ENCODE assay signal across 13 mouse cellular contexts in the genomic region with DNA sequence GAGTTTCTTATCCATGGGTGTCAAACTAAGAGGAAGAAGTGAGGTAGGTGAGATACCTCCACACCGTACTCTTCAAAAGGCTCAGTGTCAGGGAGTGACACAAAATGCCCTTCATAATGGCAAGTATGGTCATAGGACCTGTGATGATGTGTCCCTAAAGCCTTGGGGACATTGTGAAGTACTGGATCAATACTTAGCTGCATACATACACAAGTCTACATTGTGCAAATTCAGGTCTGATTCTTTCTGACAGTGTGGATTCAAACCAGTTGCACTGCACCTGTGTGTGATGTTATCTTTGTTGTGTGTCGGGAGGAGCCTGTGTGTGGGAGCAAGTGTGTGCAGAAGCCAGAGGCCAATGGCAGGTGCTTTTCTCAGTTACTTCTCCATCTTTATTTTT. TPM values are rescaled to one million over a fixed set of nuclear protein-coding genes. Genes with fewer than 3 reads are reported as not detected.
DNase-seq lines count a peak whose midpoint lies in the region; ATAC-seq and TF ChIP-seq lines count a peak whose summit lies in the region.
"Had no signal": no experiment of that assay in that cellular context is flagged by ENCODE, and none has a peak within 500 bp of the region (broad histone marks: within the 10 kb centered on the region; RNA-seq: fewer than 3 reads in every experiment).

No protein-coding gene starts in this region.

- H3K9me3 ChIP-seq in intestine, embryonic 15.5 days: no peaks in the 10 kb centered on the region
- no peaks in the 10 kb centered on the region for H3K9me3 ChIP-seq in intestine, postnatal 0 days (ENCODE audit: control insufficient read depth)
- no peaks in the 10 kb centered on the region for H3K9me3 ChIP-seq in CH12.LX (replicated peaks; ENCODE audit: low read length)
- H3K9me3 ChIP-seq: embryonic facial prominence, embryonic 10.5 days; forebrain, embryonic 13.5 days; hindbrain, embryonic 10.5 days had no signal

- ATAC-seq in intestine, embryonic 15.5 days: peak; percentile 26
- ATAC-seq in intestine, postnatal 0 days: no peak
- ATAC-seq: forebrain, embryonic 13.5 days; forebrain, postnatal 0 days had no signal

- TF ChIP-seq RAD21 in CH12.LX (IDR thresholded peaks at IDR 0.05; ENCODE audit: low read depth, low read length): no peak

- peaks cover 16% of the 10 kb centered on the region; the same call in 1 of the 2 replicates for H3K4me1 ChIP-seq in intestine, embryonic 15.5 days (replicated peaks)
- no peaks in the 10 kb centered on the region for H3K4me1 ChIP-seq in intestine, postnatal 0 days (replicated peaks; ENCODE audit: control insufficient read depth, insufficient read depth, low read length)
- H3K4me1 ChIP-seq in CH12.LX (ENCODE audit: control insufficient read depth in 1 of 2, insufficient read depth in 2 of 2): peaks cover 32 to 62% of the 10 kb centered on the region in 2 experiments
- 0 out of 2 replicates have a peak, but pooled peaks cover 3% of the 10 kb centered on the region for H3K4me1 ChIP-seq in brown adipose tissue, adult 24 weeks (ENCODE audit: control insufficient read depth, insufficient read depth, insufficient read length, low read length)
- peaks cover 24% of the 10 kb centered on the region for H3K4me1 ChIP-seq in olfactory bulb, adult 2 months (ENCODE audit: control insufficient read depth, insufficient read depth, low read length)

- no peak overlapping the region for H3K4me2 ChIP-seq in intestine, embryonic 15.5 days (replicated peaks)
- H3K4me2 ChIP-seq in intestine, postnatal 0 days (replicated peaks; ENCODE audit: low read depth): no peak overlapping the region
- H3K4me2 ChIP-seq in CH12.LX (ENCODE audit: insufficient read depth, low read depth, poor library complexity, severe bottlenecking): peak overlapping the region; percentile 51; the same call in 1 of the 2 replicates
- H3K4me2 ChIP-seq: forebrain, embryonic 13.5 days; hindbrain, embryonic 14.5 days had no signal

- H3K79me2 ChIP-seq in CH12.LX (replicated peaks; ENCODE audit: control insufficient read depth, extremely low read depth, insufficient read depth, poor library complexity, severe bottlenecking): no peaks in the 10 kb centered on the region

- no peak overlapping the region for H3K27ac ChIP-seq in intestine, embryonic 15.5 days
- H3K27ac ChIP-seq in intestine, postnatal 0 days (ENCODE audit: low read depth, low read length): no peak overlapping the region
- H3K27ac ChIP-seq in CH12.LX (ENCODE audit: insufficient read depth, low read depth): peak overlapping the region; percentile 91
- H3K27ac ChIP-seq in brown adipose tissue, adult 24 weeks (replicated peaks; ENCODE audit: low read depth, low read length): peak overlapping the region; percentile 60
- H3K27ac ChIP-seq in olfactory bulb, adult 2 months (ENCODE audit: insufficient read depth, low read depth, low read length): peak overlapping the region; percentile 56; the same call in 1 of the 2 replicates
- H3K27ac ChIP-seq: embryonic facial prominence, embryonic 10.5 days; forebrain, embryonic 13.5 days; hindbrain, embryonic 10.5 days; hindbrain, embryonic 14.5 days had no signal

- in situ Hi-C loops in CH12.LX (cut with MboI; ENCODE audit: low pct_ligation_motif_present, low pct_unique_long_range_greater_than_20kb, low sequenced_read_pairs): no loop called here

- no peak for TF ChIP-seq POLR2A in CH12.LX (IDR thresholded peaks at IDR 0.05; ENCODE audit: low read depth, low read length)
- no peak for TF ChIP-seq POLR2A in olfactory bulb, adult 2 months (IDR thresholded peaks at IDR 0.05; ENCODE audit: insufficient read depth, low read depth, low read length)

- H3K4me3 ChIP-seq in intestine, embryonic 15.5 days (replicated peaks): no peak overlapping the region
- no peak overlapping the region for H3K4me3 ChIP-seq in intestine, postnatal 0 days (ENCODE audit: low read depth, low read length)
- H3K4me3 ChIP-seq in CH12.LX (replicated peaks in 1 of 3; ENCODE audit: low read depth in 2 of 3, low read length in 2 of 3, poor library complexity in 1 of 3): peak overlapping the region in 1 of 3 experiments; percentile 26
- no peak overlapping the region for H3K4me3 ChIP-seq in brown adipose tissue, adult 24 weeks (ENCODE audit: insufficient read depth, low read depth, low read length)
- no peak overlapping the region for H3K4me3 ChIP-seq in olfactory bulb, adult 2 months (ENCODE audit: insufficient read depth, low read depth, low read length)
- H3K4me3 ChIP-seq: embryonic facial prominence, embryonic 10.5 days; forebrain, embryonic 13.5 days; hindbrain, embryonic 10.5 days had no signal

- H3K9ac ChIP-seq in intestine, embryonic 15.5 days: no peak overlapping the region
- H3K9ac ChIP-seq in intestine, postnatal 0 days (ENCODE audit: low read depth, low read length): no peak overlapping the region
- H3K9ac ChIP-seq in CH12.LX (ENCODE audit: insufficient read depth, low read depth): peak overlapping the region; percentile 33; the same call in 1 of the 2 replicates
- H3K9ac ChIP-seq: forebrain, embryonic 13.5 days; forebrain, postnatal 0 days; hindbrain, embryonic 14.5 days had no signal

- TF ChIP-seq EP300 in CH12.LX (IDR thresholded peaks at IDR 0.05; ENCODE audit: low read length): no peak

- no peaks in the 10 kb centered on the region for H3K36me3 ChIP-seq in intestine, embryonic 15.5 days
- no peaks in the 10 kb centered on the region for H3K36me3 ChIP-seq in intestine, postnatal 0 days (ENCODE audit: control insufficient read depth, insufficient read depth)
- no peaks in the 10 kb centered on the region for H3K36me3 ChIP-seq in CH12.LX (replicated peaks in 1 of 2; ENCODE audit: control insufficient read depth in 1 of 2, insufficient read depth in 1 of 2, low read length in 1 of 2)
- H3K36me3 ChIP-seq: embryonic facial prominence, embryonic 10.5 days; hindbrain, embryonic 10.5 days had no signal

- no peak for TF ChIP-seq CTCF in intestine, postnatal 0 days (IDR thresholded peaks at IDR 0.05; ENCODE audit: low read depth)
- TF ChIP-seq CTCF in CH12.LX (conservative IDR thresholded peaks at IDR 0.05 in 1 of 2, IDR thresholded peaks at IDR 0.05 in 1 of 2; ENCODE audit: low read depth in 2 of 2, low read length in 2 of 2): no peak
- TF ChIP-seq CTCF in olfactory bulb, adult 2 months (IDR thresholded peaks at IDR 0.05; ENCODE audit: insufficient read depth, low read depth, low read length): no peak

- 68% methylated on average over 2 of the region's 2 CpGs for WGBS in intestine, embryonic 15.5 days
- WGBS in intestine, postnatal 0 days: 67% methylated on average over 2 of the region's 2 CpGs
- 86% methylated on average over 2 of the region's 2 CpGs for WGBS in olfactory bulb, adult 2 months

- no peak for DNase-seq in CH12.LX (ENCODE audit: extremely low read depth)
- no peak for DNase-seq in layer of hippocampus, adult 8-10 months (ENCODE audit: low spot score in 2 of 2)
- DNase-seq: cerebellum, adult 2 months had no signal

- H3K27me3 ChIP-seq in intestine, embryonic 15.5 days (replicated peaks): no peaks in the 10 kb centered on the region
- H3K27me3 ChIP-seq in intestine, postnatal 0 days (replicated peaks; ENCODE audit: control insufficient read depth, insufficient read depth, low read length): no peaks in the 10 kb centered on the region
- H3K27me3 ChIP-seq in CH12.LX (replicated peaks): no peaks in the 10 kb centered on the region
- H3K27me3 ChIP-seq: forebrain, embryonic 13.5 days had no signal

- dilution Hi-C loops in CH12.LX (cut with MboI; ENCODE audit: extremely low pct_ligation_motif_present, extremely low pct_unique_long_range_greater_than_20kb, low sequenced_read_pairs): no loop called here

TF ChIP-seq in CH12.LX, 34 proteins besides CTCF, POLR2A, EP300 and RAD21 (continues in another document):
- TF ChIP-seq ZNF384 (IDR thresholded peaks at IDR 0.05; ENCODE audit: low read depth, low read length): no peak
- no peak for TF ChIP-seq ELF1 (IDR thresholded peaks at IDR 0.05; ENCODE audit: low read depth, low read length)
- no peak for TF ChIP-seq MAZ (IDR thresholded peaks at IDR 0.05; ENCODE audit: low read depth, low read length)
- no peak for TF ChIP-seq SMC3 (IDR thresholded peaks at IDR 0.05; ENCODE audit: low read depth, low read length)
- TF ChIP-seq E2F4 (IDR thresholded peaks at IDR 0.05; ENCODE audit: insufficient replicate concordance, low read depth, low read length): no peak
- no peak for TF ChIP-seq TCF12 (IDR thresholded peaks at IDR 0.05; ENCODE audit: low read depth, low read length)
- no peak for TF ChIP-seq POLR2AphosphoS2 (IDR thresholded peaks at IDR 0.05; ENCODE audit: low read depth, low read length)
- TF ChIP-seq BHLHE40 (IDR thresholded peaks at IDR 0.05; ENCODE audit: low read depth, low read length): no peak
- TF ChIP-seq MEF2A (IDR thresholded peaks at IDR 0.05; ENCODE audit: borderline replicate concordance, low read depth, low read length): no peak
- no peak for TF ChIP-seq HCFC1 (IDR thresholded peaks at IDR 0.05; ENCODE audit: low read depth, low read length)
- no peak for TF ChIP-seq ZC3H11A (IDR thresholded peaks at IDR 0.05; ENCODE audit: low read depth, low read length)
- TF ChIP-seq UBTF (IDR thresholded peaks at IDR 0.05; ENCODE audit: low read depth, low read length): no peak
- TF ChIP-seq SIN3A (IDR thresholded peaks at IDR 0.05; ENCODE audit: low read length): no peak

RNA-seq across cellular contexts. Expression of a gene that starts 10.7 kb away (rescaled TPM):
- 44.3 and 46.0 TPM in 2 replicates for polyA plus RNA-seq in intestine, embryonic 15.5 days (2015; fragmentation: Nextera tagmentation; extraction: Ambion mirVana)
- 40.5 and 48.6 TPM in 2 replicates for polyA plus RNA-seq in intestine, postnatal 0 days (2015; fragmentation: Nextera tagmentation; extraction: Ambion mirVana)
- total RNA-seq in CH12.LX (2012; rRNA removed) (14.5 and 21.5 TPM in 2 replicates), CH12.LX (2014; rRNA removed) (14.4 and 16.7 TPM in 2 replicates)
- 12.1 and 16.7 TPM in 2 replicates for polyA plus RNA-seq in CH12.LX (2012; ENCODE audit: insufficient read length, low read depth)
- polyA plus RNA-seq in brown adipose tissue, adult 24 weeks (2012; ENCODE audit: insufficient read depth, insufficient read length, missing spikeins): 21.5 and 25.5 TPM in 2 replicates
- not detected in 2 replicates for polyA plus RNA-seq in olfactory bulb, adult 2 months (2012; ENCODE audit: insufficient read depth, insufficient read length, low replicate concordance, missing spikeins)
- 10 to 100 TPM; 22.8 to 39.8 (median 30.9) TPM for total RNA-seq in layer of hippocampus, adult 8-10 months (2022)

RNA-seq across cellular contexts. Expression of a gene that starts 38.7 kb away (rescaled TPM):
- 0.05 and 0.14 TPM in 2 replicates for polyA plus RNA-seq in intestine, embryonic 15.5 days (2015; fragmentation: Nextera tagmentation; extraction: Ambion mirVana)
- polyA plus RNA-seq in intestine, postnatal 0 days (2015; fragmentation: Nextera tagmentation; extraction: Ambion mirVana): 0.05 TPM in 1 of 2 replicates, not detected in the other
- total RNA-seq in CH12.LX (2012; rRNA removed) (0.42 and 0.81 TPM in 2 replicates), CH12.LX (2014; rRNA removed) (1.1 TPM in 2 replicates)
- 0.57 and 0.61 TPM in 2 replicates for polyA plus RNA-seq in CH12.LX (2012; ENCODE audit: insufficient read length, low read depth)
- polyA plus RNA-seq in brown adipose tissue, adult 24 weeks (2012; ENCODE audit: insufficient read depth, insufficient read length, missing spikeins): 0.38 TPM in 1 of 2 replicates, not detected in the other
- not detected in 2 replicates for polyA plus RNA-seq in olfactory bulb, adult 2 months (2012; ENCODE audit: insufficient read depth, insufficient read length, low replicate concordance, missing spikeins)
- under 1 TPM in 1 of 4 experiments, not detected in 3; 0.13 TPM for total RNA-seq in layer of hippocampus, adult 8-10 months (2022)
- total RNA-seq: gastrocnemius, adult 18-20 months had no signal
- polyA plus RNA-seq: forebrain, embryonic 13.5 days; forebrain, postnatal 0 days; hindbrain, embryonic 14.5 days had no signal

Comparison
In these comparisons a context has a peak if more than half of its experiments do, and no peak if none do; other contexts are left out.
1. H3K27ac ChIP-seq: peak in CH12.LX (single experiment), brown adipose tissue, adult 24 weeks (single experiment) and olfactory bulb, adult 2 months (single experiment); none in intestine, embryonic 15.5 days (single experiment) and intestine, postnatal 0 days (single experiment).